Mouse (Mus musculus): Measurements from ENCODE around the gene Prrg2. TPM values are rescaled to one million over a fixed set of nuclear protein-coding genes. Genes with fewer than 3 reads are reported as not detected.

The Prrg2 gene
- polyA plus RNA-seq, 1 experiment from 2014 or later, result 24.7 TPM

DNA sequence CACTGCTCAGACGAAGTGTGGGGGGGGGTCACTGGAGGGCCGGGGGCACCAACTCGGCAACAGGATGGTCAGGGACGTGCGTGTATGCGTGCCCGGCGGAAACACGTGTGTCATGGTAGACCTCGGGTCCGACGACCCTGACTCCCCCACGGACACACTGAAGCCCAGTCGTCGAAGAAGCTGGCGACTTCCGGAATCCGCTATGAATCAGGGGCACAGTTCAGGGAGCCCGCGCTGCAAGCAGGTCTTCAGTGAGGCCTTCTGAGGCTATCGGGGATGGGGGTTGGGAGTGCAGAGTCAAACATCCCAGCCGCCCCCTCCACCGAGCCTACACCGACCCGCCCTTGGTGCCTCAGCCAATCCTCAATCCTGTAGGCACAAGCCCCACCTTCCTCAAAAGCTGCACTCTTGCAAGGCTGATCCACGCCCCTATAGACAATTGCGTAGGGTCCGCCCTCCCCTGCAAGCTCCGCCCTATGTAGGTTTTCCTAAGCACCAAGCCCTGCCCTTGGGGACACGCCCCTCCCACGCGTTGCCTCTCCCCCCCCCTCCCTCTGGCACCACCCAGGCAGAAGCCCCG lies 8.5 kb downstream of the Prrg2 start:
- Histone ChIP-seq H3K27me3 (ENCODE audit: control insufficient read depth, insufficient read depth, low read length) (no peaks in the 10 kb centered on the region), H3K4me1 (ENCODE audit: control insufficient read depth, insufficient read depth, low read length) (peaks cover 12% of the 10 kb centered on the region), H3K4me3 (replicated peaks; ENCODE audit: low read length) (peak overlapping the region; percentile 91), H3K27ac (ENCODE audit: low read length) (peak overlapping the region; percentile 99), H3K9me3 (replicated peaks; ENCODE audit: control insufficient read depth, low read length) (no peaks in the 10 kb centered on the region), H3K9ac (ENCODE audit: low read length) (peak overlapping the region; percentile 93), H3K36me3 (ENCODE audit: control insufficient read depth, insufficient read depth, low read length) (peaks cover 12% of the 10 kb centered on the region; the same call in 1 of the 2 replicates), H3K4me2 (ENCODE audit: low read depth, low read length) (peak overlapping the region; percentile 99)
- under 1% methylated on average over 33 of the region's 33 CpGs for WGBS
- ATAC-seq (ENCODE audit: insufficient read depth, low FRiP score), result peak; percentile 97

DNA sequence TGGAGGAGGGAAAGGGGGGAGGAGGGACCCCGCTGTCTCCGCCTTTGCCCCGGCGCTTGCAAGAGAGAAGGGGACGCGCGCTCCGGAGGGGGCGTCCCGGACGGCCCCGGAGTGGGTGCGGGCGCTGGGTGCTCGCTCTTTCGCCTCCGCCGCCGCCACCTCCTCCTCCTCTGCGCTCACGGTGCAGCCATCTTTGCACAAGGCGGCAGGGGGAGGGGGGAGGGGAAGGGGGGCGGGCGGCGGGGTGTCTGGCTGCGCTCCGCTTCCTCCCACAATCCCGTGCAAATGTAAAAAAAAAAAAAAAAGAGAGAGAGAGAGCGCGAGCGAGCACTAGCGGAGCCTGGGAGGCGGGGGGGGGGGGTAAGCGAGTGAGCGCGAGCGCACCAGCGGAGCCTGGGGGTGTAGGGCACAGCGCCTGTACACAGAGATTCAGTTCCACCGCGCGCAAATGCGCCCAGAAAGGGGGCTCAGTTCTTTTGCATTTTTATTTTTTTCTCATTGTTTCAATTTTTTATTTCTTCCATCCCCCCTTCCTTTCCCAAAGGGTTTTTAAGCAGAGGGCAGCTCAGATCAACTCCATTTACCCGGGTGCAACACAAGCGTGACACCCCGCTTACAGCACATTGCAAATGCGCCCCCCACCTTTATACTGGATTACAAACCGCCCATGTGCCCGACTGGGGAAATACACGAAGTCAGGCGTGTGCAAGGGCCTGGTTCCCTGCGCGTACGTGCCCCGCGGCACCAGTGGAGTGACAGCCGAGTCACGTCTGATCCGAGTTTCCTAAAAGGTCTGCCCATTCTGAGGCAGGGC lies 9.2 kb downstream of the Prrg2 start:
- peak overlapping the region; percentile 99 for H3K27ac ChIP-seq (ENCODE audit: low read length)
- under 1% methylated on average over 26 of the region's 59 CpGs for WGBS

DNA sequence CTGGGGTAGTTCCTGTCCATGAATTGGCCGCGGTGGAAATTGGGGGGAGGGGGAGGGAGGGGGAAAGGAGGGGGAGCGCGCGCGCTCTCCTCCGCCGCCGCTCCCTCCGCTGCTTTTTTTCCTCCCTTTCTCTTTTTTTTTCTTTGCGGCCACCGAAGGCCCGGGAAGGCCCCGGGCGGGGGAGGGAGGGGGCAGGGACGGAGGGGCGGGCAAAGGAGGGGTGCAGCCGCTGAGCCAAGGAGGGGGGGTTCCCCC lies 9.7 kb downstream of the Prrg2 start, which contains the start of gene Prr12:
Prr12 (minus strand) TSS at position 20 of the 255 bp plus-strand sequence.
- no peak for ATAC-seq (ENCODE audit: insufficient read depth, low FRiP score)
- peak within 1 kb of the TSS; percentile 99 for H3K4me2 ChIP-seq (ENCODE audit: low read depth, low read length)
- peak within 1 kb of the TSS; percentile 99 for H3K27ac ChIP-seq (ENCODE audit: low read length)
- 0% methylated on average over 14 of the region's 18 CpGs for WGBS
- H3K4me1 ChIP-seq (ENCODE audit: control insufficient read depth, insufficient read depth, low read length), result peaks cover 12% of the 10 kb centered on the region
- H3K27me3 ChIP-seq (ENCODE audit: control insufficient read depth, insufficient read depth, low read length), result no peaks in the 10 kb centered on the region
- H3K9me3 ChIP-seq (replicated peaks; ENCODE audit: control insufficient read depth, low read length), result no peaks in the 10 kb centered on the region
- H3K36me3 ChIP-seq (ENCODE audit: control insufficient read depth, insufficient read depth, low read length), result peaks cover 22% of the 10 kb centered on the region
- H3K4me3 ChIP-seq (replicated peaks; ENCODE audit: low read length), result peak within 1 kb of the TSS; percentile 91
- peak within 1 kb of the TSS; percentile 93 for H3K9ac ChIP-seq (ENCODE audit: low read length)

More for the DNA sequence above, 9.2 kb downstream of the Prrg2 start:
- peak; percentile 52 for ATAC-seq (ENCODE audit: insufficient read depth, low FRiP score)
- Histone ChIP-seq H3K27me3 (ENCODE audit: control insufficient read depth, insufficient read depth, low read length) (no peaks in the 10 kb centered on the region), H3K4me2 (ENCODE audit: low read depth, low read length) (peak overlapping the region; percentile 99), H3K9ac (ENCODE audit: low read length) (peak overlapping the region; percentile 93), H3K4me3 (replicated peaks; ENCODE audit: low read length) (peak overlapping the region; percentile 91), H3K4me1 (ENCODE audit: control insufficient read depth, insufficient read depth, low read length) (peaks cover 12% of the 10 kb centered on the region), H3K9me3 (replicated peaks; ENCODE audit: control insufficient read depth, low read length) (no peaks in the 10 kb centered on the region), H3K36me3 (ENCODE audit: control insufficient read depth, insufficient read depth, low read length) (peaks cover 17% of the 10 kb centered on the region)

DNA sequence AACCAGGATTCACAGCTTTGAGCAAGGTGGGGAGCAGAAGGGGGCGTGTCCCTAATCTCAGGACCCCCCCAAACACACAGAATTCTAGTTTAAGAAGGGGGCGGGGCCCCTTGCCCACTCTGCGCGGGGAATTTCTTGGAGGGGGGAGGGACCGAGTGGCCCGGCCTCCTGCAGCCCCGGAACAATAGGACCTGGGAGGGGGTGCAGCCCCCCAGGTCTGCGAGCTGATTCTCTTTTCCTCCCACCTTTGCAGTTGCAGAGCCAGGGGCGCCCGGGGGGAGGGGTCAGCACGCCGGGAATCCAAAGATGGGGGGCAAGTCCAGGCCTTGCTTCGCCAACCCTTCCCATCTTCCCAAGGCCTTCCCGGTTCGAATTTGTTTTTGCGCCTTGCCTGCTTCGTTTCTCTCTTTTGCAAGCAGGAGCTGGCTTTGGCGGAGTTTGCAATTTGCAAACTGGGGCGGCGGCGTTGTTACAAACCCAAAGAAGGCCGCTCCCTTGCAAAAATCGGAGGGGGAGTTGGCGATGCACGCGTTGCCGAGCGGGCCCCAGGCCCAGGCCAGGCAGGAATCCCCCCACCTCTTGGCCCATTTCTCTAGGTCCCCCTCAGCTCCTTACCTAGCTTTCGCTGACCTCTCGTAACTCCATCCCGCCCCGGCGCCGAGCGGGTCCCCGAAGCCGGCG lies 10.2 kb downstream of the Prrg2 start:
- Histone ChIP-seq H3K9me3 (replicated peaks; ENCODE audit: control insufficient read depth, low read length) (no peaks in the 10 kb centered on the region), H3K27me3 (ENCODE audit: control insufficient read depth, insufficient read depth, low read length) (no peaks in the 10 kb centered on the region), H3K4me3 (replicated peaks; ENCODE audit: low read length) (peak overlapping the region; percentile 91), H3K27ac (ENCODE audit: low read length) (peak overlapping the region; percentile 99), H3K36me3 (ENCODE audit: control insufficient read depth, insufficient read depth, low read length) (peaks cover 27% of the 10 kb centered on the region), H3K4me1 (ENCODE audit: control insufficient read depth, insufficient read depth, low read length) (peaks cover 12% of the 10 kb centered on the region), H3K9ac (ENCODE audit: low read length) (peak overlapping the region; percentile 93), H3K4me2 (ENCODE audit: low read depth, low read length) (peak overlapping the region; percentile 99)
- WGBS, result under 1% methylated on average over 38 of the region's 38 CpGs
- no peak for ATAC-seq (ENCODE audit: insufficient read depth, low FRiP score)

DNA sequence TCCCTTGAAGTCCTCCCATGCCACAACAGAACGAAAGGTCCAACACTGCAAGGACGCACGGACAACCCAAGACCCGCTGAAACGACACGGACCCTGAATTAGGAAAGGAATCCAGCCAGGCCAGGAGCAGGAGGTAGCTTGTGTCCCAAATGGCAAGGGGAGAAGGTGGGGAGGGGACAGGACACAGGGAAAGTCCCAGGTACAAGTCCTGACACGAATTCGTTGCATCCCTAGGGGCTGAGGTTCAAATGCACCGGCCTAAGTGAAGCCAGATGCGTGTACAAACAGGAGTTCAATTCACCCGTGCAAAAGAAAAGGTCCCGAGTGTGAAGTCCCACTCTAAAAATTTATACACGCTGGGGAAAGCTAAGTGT lies 10.9 kb downstream of the Prrg2 start:
- Histone ChIP-seq H3K9me3 (replicated peaks; ENCODE audit: control insufficient read depth, low read length) (no peaks in the 10 kb centered on the region), H3K4me3 (replicated peaks; ENCODE audit: low read length) (peak overlapping the region; percentile 91), H3K4me1 (ENCODE audit: control insufficient read depth, insufficient read depth, low read length) (peaks cover 12% of the 10 kb centered on the region), H3K36me3 (ENCODE audit: control insufficient read depth, insufficient read depth, low read length) (peaks cover 33% of the 10 kb centered on the region), H3K27me3 (ENCODE audit: control insufficient read depth, insufficient read depth, low read length) (no peaks in the 10 kb centered on the region), H3K27ac (ENCODE audit: low read length) (peak overlapping the region; percentile 99), H3K4me2 (ENCODE audit: low read depth, low read length) (peak overlapping the region; percentile 99), H3K9ac (ENCODE audit: low read length) (peak overlapping the region; percentile 93)
- ATAC-seq (ENCODE audit: insufficient read depth, low FRiP score), result no peak
- WGBS, result 3% methylated on average over 13 of the region's 13 CpGs

DNA sequence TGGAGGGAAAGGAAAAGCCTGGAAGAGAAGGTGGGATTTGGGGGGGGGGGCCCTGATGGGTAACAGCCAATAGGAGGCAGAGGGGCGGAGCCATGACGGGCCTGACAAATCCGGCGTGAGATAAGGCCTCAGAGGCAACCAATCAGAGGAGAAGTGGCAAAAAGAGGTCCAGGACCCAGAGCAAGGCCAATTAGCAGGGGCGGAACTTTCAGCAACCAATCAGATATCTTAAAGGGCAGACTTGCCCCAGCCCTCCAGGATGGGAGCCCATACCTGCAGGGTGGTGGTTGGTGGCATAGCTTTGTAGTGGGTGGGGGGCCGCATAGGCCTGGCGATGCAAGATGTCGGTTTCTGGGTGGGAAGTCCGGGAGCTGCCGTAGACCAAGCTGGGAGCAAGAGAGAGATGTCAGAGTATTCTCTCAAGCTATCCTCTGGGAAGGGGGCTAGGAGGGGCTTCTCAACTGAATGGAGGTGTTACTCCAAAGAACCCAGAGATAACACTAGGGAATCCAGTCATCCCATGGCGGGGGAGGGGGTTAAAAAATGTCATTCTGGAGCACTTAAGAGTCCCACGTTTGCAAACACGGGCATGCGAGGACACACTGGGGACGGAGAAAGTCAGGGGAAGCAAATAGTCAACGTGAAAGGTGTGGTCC lies 11.4 kb downstream of the Prrg2 start:
- H3K27me3 ChIP-seq (ENCODE audit: control insufficient read depth, insufficient read depth, low read length), result no peaks in the 10 kb centered on the region
- H3K9me3 ChIP-seq (replicated peaks; ENCODE audit: control insufficient read depth, low read length), result no peaks in the 10 kb centered on the region
- peak overlapping the region; percentile 99 for H3K4me2 ChIP-seq (ENCODE audit: low read depth, low read length)
- 6% methylated on average over 16 of the region's 16 CpGs for WGBS
- H3K36me3 ChIP-seq (ENCODE audit: control insufficient read depth, insufficient read depth, low read length), result peaks cover 38% of the 10 kb centered on the region
- peak overlapping the region; percentile 99 for H3K27ac ChIP-seq (ENCODE audit: low read length)
- H3K4me1 ChIP-seq (ENCODE audit: control insufficient read depth, insufficient read depth, low read length), result peaks cover 12% of the 10 kb centered on the region
- ATAC-seq (ENCODE audit: insufficient read depth, low FRiP score), result 0 out of 2 replicates have a peak, but pooled peaks have one; percentile 3
- H3K9ac ChIP-seq (ENCODE audit: low read length), result peak overlapping the region; percentile 93
- H3K4me3 ChIP-seq (replicated peaks; ENCODE audit: low read length), result peak overlapping the region; percentile 91

DNA sequence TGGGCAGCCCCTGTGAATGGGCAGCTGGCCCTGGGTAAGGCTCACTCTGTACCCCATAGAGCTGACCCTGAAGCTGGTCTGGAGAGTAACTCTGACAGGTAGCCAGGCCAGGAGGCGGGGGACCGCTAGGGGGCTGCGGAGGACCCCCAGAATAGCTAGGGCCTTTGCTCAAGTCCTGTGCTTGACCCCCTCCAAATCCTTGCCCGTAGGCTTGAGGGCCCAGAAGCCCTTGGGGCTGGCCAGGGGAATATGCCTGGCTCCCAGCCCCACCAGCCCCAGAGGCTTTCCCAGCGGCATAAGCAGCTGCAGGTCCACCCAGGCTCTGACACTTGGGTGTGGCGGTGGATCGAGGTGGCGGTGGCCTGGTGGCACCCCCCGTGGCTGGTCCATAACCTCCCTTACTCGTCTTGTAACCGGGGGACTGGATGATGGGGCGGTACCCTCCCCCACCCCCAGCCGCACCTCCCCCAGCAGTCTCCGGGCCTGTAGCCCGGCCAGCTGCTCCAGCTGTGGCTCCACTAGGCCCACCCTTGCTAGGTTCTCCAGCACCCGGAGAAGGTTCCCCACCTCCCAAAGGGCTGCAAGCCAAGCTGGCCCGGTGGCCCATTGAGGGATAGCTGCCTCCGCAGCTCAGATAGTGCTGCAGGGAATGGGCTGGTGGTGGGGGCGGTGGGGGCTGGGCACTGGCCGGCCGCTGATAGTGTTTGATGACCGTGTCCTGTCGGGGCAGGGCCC lies 13.4 kb downstream of the Prrg2 start:
- H3K9ac ChIP-seq (ENCODE audit: low read length), result no peak overlapping the region
- no peak overlapping the region for H3K27ac ChIP-seq (ENCODE audit: low read length)
- no peaks in the 10 kb centered on the region for H3K27me3 ChIP-seq (ENCODE audit: control insufficient read depth, insufficient read depth, low read length)
- H3K36me3 ChIP-seq (ENCODE audit: control insufficient read depth, insufficient read depth, low read length), result peaks cover 43% of the 10 kb centered on the region
- H3K4me2 ChIP-seq (ENCODE audit: low read depth, low read length), result no peak overlapping the region
- H3K4me1 ChIP-seq (ENCODE audit: control insufficient read depth, insufficient read depth, low read length), result peaks cover 12% of the 10 kb centered on the region
- 89% methylated on average over 23 of the region's 23 CpGs for WGBS
- ATAC-seq (ENCODE audit: insufficient read depth, low FRiP score), result no peak
- H3K9me3 ChIP-seq (replicated peaks; ENCODE audit: control insufficient read depth, low read length), result no peaks in the 10 kb centered on the region
- no peak overlapping the region for H3K4me3 ChIP-seq (replicated peaks; ENCODE audit: low read length)

DNA sequence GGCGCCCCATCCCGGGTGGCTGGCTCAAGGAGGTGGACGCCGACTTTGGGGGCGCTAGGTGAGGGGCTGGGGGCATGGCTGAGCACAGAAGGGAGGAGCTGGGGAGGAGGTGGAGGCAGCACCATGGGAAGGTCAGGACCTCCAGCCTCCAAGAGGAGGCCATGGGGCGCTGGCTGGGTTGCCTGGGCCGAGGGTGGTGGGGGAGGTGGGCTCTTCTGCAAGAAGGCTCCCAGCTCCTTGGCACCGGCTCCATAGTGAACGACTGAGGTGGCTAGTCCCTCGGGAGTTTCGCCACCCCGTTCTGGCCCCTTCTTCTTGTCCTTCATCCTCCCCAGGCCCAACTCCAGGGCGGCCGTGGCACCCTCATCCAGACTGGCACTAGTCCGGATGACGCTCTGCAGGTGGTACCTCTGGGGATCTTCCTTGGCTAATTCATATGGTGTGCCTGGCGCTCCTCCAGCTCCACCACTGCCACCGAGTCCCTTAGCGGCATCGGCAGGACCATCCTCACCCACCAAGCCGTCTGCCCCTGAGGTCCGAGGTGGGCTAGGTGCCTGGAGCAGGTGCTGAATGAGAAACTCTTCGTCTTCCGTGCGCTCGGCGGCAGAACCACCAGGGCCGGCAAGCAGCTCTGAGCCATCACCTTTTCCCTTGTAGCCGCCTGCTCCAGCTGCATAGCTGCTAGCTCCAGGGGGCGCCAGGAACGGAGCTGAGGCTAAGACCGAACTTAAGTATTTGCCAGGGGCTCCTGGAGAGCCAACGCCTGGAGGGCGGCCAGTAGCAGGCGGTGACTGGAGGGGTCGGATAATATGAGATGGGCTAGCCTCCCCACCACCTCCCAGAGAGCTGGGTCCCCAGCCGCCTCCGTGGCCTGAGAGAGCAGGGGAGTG lies 14.2 kb downstream of the Prrg2 start:
- no peak for ATAC-seq (ENCODE audit: insufficient read depth, low FRiP score)
- H3K4me3 ChIP-seq (replicated peaks; ENCODE audit: low read length), result no peak overlapping the region
- no peak overlapping the region for H3K9ac ChIP-seq (ENCODE audit: low read length)
- no peaks in the 10 kb centered on the region for H3K27me3 ChIP-seq (ENCODE audit: control insufficient read depth, insufficient read depth, low read length)
- H3K4me1 ChIP-seq (ENCODE audit: control insufficient read depth, insufficient read depth, low read length), result peaks cover 12% of the 10 kb centered on the region
- no peak overlapping the region for H3K27ac ChIP-seq (ENCODE audit: low read length)
- H3K9me3 ChIP-seq (replicated peaks; ENCODE audit: control insufficient read depth, low read length), result no peaks in the 10 kb centered on the region
- H3K36me3 ChIP-seq (ENCODE audit: control insufficient read depth, insufficient read depth, low read length), result peaks cover 50% of the 10 kb centered on the region
- no peak overlapping the region for H3K4me2 ChIP-seq (ENCODE audit: low read depth, low read length)
- WGBS, result 92% methylated on average over 37 of the region's 38 CpGs

All from stomach, embryonic 16.5 days (tissue).